Mouse (Mus musculus): ENCODE measurements around the gene Barx2.

DNA sequence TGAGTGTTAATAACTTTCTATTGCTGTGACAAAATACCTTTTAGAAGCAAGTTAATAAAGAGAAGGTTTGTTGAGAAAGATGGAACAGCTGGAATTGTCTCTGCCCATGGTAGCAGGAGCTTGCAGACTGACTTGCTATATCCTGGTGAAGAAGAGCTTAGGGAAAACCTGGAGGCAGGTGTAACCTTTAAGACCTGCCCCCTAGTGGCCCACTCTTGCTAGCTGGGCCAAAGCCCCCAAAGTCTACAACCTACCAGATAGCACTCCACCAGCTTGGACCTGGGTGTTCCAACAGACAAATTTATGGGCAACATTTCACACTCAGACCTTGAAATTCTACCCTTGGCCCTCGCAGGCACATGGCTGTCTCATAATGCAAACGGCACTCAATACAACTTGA, 104.5 kb downstream of the Barx2 start:
- TF ChIP-seq GATA1 (IDR thresholded peaks at IDR 0.05; ENCODE audit: borderline replicate concordance, low read length) (no peak), FLI1 (IDR thresholded peaks at IDR 0.05; ENCODE audit: low read length) (no peak)
